Mouse (Mus musculus): ENCODE measurements at regions not wholly inside any gene's neighbourhood (a gene's known extent, or its start where the extent isn't known, plus 50 kb on each side); places are given as distances from the start of the nearest gene placed in this dataset.

DNA sequence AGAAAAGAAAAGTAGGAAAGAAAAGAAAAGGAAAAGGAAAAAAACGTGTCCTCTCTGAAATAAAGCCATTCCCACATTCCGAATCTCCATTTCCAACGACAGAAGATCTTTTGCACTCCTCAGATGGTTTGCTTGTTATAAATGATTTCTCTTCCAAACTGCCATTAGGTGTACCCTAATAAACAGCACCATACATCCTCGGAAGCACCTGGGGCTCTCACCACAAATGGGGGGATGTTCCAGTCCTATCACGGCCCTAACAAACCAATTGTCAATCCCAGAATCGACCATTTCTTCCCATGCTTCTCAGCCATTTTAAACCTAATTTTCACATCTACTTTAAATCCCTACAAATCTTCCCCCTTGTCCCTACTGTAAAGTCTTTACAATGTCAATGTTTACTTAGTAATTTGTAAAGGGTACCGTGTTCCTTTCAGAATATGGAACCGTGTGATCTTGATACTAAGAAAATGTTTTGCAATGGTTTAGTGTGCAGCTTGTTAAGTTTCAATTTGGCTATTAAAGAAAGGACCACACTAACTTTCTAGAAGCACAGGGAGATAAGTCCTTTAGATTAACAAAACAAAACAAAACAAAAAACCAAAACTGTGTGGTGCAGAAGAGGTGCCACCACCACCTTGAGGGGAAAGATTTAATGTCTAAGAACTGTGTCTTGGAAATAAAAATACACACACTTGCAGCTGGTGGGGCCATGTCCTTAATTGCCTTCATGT lies 66.6 kb upstream of the Chd2 start:
- TF ChIP-seq POLR2A (IDR thresholded peaks at IDR 0.05; ENCODE audit: low read depth, low read length) (no peak), CTCF (IDR thresholded peaks at IDR 0.05; ENCODE audit: extremely low read depth, insufficient read depth, insufficient read length, insufficient replicate concordance) (no peak)

Measured in spleen, adult 2 months (tissue).